Mouse (Mus musculus) CD4-positive naive resting alpha-beta T cell, adult 57 days (primary cell): ENCODE data around the gene Olfr461. TPM values are rescaled to one million over a fixed set of nuclear protein-coding genes. Genes with fewer than 3 reads are reported as not detected.

ENCODE experiments used
- total RNA-seq: library from RNA; stranded (reverse); gene quantifications from one replicate; pipeline ENCODE4 v1.2.4, GENCODE M21; 2023

The Olfr461 gene
- not detected for total RNA-seq

GRCm38 (mm10) chr6:40554950-40555349 is at the start of gene Olfr461:
Gene Olfr461, minus strand, starts transcription at chr6:40555050.

GRCm38 (mm10) chr6:40585645-40586044 is 30.8 kb upstream of the Olfr461 start, which contains the start of gene Clec5a:
Gene Clec5a, minus strand, starts transcription at chr6:40585821.

DNA sequence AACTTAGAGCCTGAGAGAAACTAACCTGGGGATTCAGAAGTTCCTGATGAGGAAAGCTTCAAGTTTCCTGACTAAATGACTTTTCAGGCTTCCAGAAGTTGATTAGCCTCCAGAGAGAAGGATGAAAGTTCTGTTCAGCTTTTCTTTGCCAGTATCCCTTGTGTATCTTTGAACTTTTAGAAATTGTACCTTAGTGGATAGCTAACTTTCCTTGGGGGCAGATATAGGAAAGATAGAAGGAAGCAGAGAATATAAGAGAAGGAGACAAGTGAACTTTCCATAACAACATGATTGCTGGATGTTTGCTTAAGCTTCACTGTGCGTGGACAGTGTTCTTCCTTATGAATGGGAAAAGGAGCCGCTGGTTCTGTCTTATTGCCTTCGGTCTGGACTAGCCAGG is 14.3 kb upstream of the Olfr461 start, which contains the start of gene Olfr460:
Gene Olfr460, plus strand, starts transcription at position 301 of the 400 bp plus-strand sequence.

GRCm38 (mm10) chr6:40519408-40519807 is 35.4 kb downstream of the Olfr461 start, which contains the start of gene Prss37:
Gene Prss37, minus strand, starts transcription at chr6:40519508.

GRCm38 (mm10) chr6:40493229-40493628 is 61.6 kb downstream of the Olfr461 start, which contains the start of gene Tas2r108:
Gene Tas2r108, plus strand, starts transcription at chr6:40493529.

Other genes starting within 250 kb of the Olfr461 start
- 43.5 TPM for gene Agk, start 229.9 kb downstream of the Olfr461 start, total RNA-seq
- 22.2 TPM for gene E330009J07Rik, start 118.9 kb downstream of the Olfr461 start, total RNA-seq
- gene Wee2, start 116.0 kb downstream of the Olfr461 start, total RNA-seq, result not detected
- gene Ssbp1, start 83.7 kb downstream of the Olfr461 start, total RNA-seq, result 57.3 TPM
- gene Tas2r137, start 63.8 kb downstream of the Olfr461 start, total RNA-seq, result not detected
- gene Tas2r108, start 61.5 kb downstream of the Olfr461 start, total RNA-seq, result not detected
- gene Prss37, start 35.5 kb downstream of the Olfr461 start, total RNA-seq, result not detected
- not detected for gene Olfr460, start 14.4 kb upstream of the Olfr461 start, total RNA-seq
- not detected for gene Clec5a, start 30.8 kb upstream of the Olfr461 start, total RNA-seq
- gene Tas2r138, start 58.3 kb upstream of the Olfr461 start, total RNA-seq, result not detected
- 0.15 TPM for gene Mgam, start 73.8 kb upstream of the Olfr461 start, total RNA-seq